Mouse (Mus musculus): Measurements from ENCODE around the gene Sh2b3.
"Not testable (repeated sequence)": the region's sequence is repeated elsewhere in the genome, so short reads cannot be mapped to it uniquely, and the experiment has no call there.

Sh2b3 gene

DNA sequence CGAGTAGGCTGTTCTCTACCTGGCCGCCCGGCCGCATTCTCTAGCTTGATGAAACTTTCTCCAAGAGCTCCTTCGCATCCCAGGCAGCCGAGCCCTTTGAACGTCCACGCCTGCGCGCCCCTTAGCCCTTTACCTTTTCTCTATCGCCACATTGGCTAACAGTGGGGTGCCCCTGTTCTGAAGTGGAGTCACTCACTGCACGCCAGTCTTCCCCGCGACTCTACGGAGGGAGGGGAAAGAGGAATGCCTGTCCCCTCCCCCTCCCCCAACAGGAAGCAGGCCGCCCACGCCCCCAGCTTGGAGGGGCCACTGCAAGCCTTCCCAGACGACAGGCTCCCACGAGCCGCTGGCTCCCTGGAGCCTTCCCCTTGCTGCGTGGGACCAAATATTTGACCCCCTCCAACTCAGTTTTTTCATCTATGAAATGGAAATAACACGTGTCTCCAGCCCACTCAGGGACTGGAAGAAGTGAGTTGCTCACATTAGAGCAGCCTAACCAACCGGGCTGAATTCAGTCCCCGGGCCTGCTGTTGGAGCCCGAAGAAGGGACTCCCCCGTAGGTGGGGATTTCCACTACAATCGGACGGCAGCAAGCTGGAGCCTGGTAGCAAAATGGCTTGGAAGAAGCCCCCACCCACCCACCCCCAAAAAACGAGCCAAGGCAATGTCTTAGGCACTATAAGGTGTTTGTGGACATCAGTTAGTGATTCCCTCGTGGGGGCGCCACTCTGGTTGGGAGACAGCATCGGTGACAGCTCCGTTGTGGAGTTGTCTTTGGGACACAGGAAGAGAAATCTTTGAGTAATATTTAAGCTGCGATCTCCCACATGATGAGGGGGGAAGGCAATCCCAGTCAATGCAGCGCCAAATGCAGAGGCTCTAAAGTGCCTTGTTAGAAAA is at the start of gene Sh2b3:
Sh2b3 (minus strand) TSS at position 206 of the 900 bp plus-strand sequence.
- in situ Hi-C loops (cut with MboI; ENCODE audit: low sequenced_read_pairs): no loop called here

DNA sequence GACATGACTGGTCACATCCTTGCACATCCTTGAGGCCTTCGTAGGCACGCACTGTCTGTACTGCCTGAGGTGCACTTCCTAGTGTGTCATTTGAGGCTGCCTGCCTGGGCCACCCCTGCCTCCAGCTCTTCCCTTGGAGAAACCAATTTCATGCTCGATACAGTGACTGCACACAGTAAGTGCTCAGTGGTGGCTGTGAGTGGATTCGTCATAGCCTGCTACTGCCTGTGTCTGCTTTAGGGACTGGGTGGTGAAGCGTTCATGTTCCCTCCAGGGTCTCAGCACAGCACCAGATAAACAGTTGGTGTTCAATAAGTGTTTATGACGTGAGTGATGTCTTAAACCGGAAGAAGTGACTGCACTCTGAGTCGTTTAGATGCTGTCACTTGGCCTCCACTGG is 45.9 kb upstream of the Sh2b3 start:
- in situ Hi-C loops (cut with MboI; ENCODE audit: low sequenced_read_pairs): no loop called here

DNA sequence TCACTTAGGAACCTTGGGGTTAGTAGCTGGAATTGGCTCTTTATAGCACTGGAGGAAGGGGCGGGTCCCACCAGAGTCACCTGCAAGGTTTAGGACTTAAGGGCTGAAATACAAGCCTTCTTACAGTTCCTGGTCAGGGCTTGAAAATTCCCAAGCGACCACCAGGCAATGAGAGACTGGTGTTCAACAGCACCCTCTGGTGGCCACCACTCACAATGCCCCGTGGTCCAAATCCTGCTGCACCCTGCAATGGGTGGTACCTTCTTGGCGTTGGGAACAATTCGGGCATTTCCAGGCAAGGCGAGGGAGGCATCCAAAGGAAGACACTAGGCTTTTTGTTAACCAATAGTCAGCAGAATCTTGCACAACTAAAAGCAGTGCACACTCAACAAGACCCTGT is 41.8 kb upstream of the Sh2b3 start:
- in situ Hi-C loops (cut with MboI; ENCODE audit: low sequenced_read_pairs): loop anchor here (10.0 kb wide), 1 partner anchor 206 kb away; no protein-coding TSS in a partner anchor

DNA sequence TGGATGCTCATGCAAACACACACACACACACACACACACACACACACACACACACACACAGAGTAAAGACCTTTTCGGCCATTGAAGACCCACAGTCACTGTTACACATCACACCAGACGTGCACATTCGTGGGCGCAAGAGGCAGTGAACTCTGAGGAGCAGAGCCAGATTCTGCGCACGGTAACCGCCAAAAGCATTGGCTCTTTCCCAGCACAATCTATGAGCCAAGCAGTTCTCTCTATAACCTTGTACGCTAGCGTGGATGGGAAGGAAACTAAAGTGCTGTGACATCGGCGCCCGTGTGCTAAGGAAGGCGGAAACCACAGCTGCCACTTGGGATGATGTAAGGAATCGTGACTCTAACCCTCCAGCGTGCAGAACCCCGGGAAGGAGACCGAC is 41.3 kb upstream of the Sh2b3 start:
- in situ Hi-C loops (cut with MboI; ENCODE audit: low sequenced_read_pairs): loop anchor here (10.0 kb wide), 1 partner anchor 206 kb away; no protein-coding TSS in a partner anchor

DNA sequence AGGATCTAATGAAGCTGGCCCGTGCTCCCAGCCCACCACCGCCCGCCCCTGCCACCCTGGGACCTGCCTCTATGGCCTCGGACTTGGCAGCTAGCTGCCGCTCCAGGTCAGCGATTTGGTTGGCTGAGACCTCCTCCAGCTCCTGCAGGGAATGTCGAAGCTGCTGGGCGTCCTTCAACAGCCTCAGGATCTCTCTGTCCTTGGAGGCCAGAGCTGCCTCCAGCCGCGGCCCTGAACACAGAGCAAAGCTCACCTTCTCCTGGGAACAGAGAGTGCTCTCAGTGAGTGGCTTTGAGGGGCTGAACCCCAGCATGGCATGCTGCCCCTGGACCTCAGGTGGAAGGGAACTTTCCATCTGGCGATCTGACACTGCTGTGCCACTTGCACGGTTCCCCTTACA is 39.5 kb upstream of the Sh2b3 start:
- in situ Hi-C loops (cut with MboI; ENCODE audit: low sequenced_read_pairs): loop anchor here (10.0 kb wide), 1 partner anchor 208 kb away; no protein-coding TSS in a partner anchor

DNA sequence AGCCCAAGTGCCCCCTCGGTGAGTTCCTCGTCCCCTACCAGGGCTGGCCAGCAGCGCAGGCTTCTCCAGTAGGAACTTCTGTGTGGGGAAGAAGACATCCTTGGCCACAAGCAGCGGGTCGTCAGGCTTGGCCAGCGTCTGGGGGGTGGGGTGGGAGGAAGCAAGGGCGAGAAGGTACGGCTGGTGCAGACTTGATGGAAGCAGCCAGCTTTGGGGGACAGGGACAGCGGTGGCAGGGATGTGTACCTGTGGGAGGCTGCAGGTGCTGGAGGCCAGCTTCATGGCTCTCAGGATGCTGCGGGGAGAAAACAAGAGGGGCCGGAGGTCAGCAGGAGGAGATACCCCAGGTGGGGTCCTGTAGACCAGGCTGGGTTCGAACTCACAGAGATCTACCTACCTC is 37.6 kb upstream of the Sh2b3 start:
- in situ Hi-C loops (cut with MboI; ENCODE audit: low sequenced_read_pairs): loop anchor here (10.0 kb wide), 1 partner anchor 210 kb away; no protein-coding TSS in a partner anchor

DNA sequence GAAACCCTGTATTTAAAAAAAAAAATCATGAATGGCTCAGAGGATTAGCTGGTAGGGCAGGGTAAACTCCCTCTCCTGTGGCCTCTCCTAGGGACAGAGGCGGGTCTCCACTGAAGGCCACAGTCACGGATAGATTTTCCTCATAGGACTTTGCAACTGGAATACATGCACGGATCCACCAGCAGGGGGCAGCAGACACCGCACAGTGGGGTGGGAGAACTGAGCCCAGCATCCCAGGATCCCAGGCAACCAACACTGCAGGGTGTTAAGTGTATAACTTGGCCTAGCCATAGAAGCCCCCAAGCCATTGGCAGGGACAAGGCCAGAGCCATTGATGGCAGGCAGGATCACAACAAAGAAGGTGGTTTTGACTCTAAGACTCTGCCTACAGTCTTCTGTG is 34.7 kb upstream of the Sh2b3 start:
- in situ Hi-C loops (cut with MboI; ENCODE audit: low sequenced_read_pairs): loop anchor here (10.0 kb wide), 1 partner anchor 213 kb away; no protein-coding TSS in a partner anchor

DNA sequence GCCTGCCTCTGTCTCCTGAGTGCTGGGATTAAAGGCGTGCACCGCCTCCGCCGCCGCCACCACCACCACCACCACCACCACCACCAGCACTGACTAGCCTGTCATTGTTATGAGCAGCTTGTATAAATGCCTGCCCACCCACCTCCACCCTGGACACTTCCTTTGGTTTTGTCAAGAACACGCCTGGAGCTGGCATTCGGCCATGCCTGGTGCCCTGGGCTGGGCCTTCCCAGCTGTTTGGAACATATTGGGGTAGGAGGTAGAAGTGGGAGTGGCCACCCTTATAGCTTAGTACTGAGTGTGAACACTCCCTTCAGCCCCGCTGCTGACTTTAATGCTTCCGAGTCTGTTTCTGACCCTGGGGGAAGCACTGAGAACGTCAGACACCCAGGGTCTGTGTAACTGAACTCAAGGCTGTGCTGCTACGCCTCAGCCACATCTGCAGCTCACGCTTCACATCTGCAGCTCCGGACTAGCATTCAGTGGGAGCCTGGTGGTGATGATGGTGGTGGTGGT is 34.1 kb upstream of the Sh2b3 start:
- in situ Hi-C loops (cut with MboI; ENCODE audit: low sequenced_read_pairs): loop anchor here (10.0 kb wide), 1 partner anchor 213 kb away; no protein-coding TSS in a partner anchor

DNA sequence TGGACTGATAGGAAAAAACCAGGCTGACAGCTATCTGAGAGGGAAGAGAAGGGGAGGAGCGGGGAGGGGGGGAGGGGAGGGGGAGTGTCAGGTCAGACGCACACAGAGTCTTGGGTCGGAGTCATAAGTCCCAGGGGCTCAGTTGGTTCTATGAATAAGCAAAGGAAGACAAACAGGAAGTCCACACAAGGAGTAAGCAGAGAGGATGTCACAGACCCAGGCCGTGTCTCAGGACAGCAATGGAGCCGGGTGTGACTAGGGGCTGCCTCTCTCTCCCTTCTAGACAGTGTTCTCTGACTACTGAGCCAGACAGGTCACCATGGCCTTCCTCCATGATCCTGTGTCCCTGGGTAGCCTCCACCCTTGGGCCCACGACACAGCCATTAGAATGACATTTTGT is 33.4 kb upstream of the Sh2b3 start:
- in situ Hi-C loops (cut with MboI; ENCODE audit: low sequenced_read_pairs): loop anchor here (10.0 kb wide), 1 partner anchor 214 kb away; no protein-coding TSS in a partner anchor

DNA sequence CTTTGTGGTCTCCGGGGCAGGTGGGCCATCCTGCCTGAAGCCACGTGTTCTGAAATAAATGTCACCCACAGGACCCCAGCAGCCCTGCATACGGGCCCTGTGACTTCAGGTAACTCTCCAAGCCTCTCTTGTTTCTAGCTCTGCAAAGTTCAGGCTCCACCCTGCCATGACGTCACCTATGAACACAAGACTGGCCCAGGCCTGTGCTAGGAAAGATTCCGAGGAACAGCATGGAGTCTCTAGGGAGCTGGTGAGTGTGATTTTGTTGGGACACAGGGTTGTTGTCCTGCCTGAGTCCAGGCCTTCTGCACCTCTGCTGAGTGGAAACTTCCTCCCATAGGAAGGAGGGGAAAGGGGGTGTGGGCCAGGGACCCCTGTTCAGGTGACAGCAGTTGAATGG is 30.5 kb upstream of the Sh2b3 start:
- in situ Hi-C loops (cut with MboI; ENCODE audit: low sequenced_read_pairs): no loop called here

DNA sequence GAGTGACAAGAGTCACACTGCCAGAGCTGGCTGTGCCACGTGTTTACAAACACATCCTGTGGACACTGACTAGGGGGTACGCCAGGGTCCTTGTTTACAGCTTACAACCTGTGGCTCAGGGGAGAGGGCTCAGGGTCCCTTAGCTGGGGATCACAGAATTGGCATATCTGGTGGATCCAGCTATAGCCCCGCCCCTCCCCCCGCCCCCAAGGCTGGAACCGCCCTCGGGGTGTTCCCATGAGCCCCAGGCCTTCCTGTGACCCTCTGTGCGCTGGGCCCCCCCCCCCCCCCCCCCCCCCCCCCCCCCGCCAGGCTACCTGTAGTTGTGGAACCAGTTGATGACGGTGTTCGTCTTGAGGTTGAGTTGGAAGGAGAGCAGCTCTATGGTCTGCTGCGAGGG is 26.9 kb upstream of the Sh2b3 start:
- in situ Hi-C loops (cut with MboI; ENCODE audit: low sequenced_read_pairs): no loop called here

DNA sequence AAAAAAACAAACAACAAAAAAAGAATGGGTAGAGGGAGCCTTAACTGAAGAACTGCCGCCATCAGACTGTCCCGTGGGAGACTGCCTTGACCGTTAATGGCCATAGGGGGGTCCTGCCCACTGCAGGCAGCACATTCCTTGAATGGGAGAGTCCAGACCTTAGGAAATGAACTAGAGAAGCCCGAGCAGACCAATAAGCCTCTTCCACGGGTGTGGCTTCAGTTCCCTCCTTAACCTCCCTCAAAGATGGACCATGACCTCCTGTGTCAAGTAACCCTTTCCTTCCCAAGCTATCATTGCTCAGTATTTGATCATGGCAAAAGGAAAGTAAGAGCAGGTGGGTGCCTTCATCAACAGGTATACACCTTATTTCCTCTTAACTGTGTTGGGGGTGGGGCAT is 24.5 kb upstream of the Sh2b3 start:
- in situ Hi-C loops (cut with MboI; ENCODE audit: low sequenced_read_pairs): no loop called here

DNA sequence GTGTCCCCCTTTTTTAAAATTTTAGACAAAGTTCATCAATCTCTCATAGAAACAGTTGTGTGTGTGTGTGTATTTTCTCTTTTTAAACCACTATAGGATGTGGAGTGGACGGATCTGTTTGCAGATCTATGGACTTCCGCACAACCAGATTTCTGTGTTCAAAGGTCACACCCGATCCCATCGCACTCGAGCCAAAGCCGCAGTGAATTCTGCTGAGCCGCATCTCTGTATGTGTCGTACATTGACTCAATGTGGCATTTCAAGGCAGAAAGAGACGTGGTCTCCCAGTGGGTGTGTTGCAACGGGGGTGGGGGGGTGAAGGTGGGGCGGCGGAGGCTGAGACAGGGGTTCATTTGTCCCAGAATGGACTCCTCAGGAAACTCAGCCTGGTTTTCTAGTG is 21.0 kb upstream of the Sh2b3 start:
- in situ Hi-C loops (cut with MboI; ENCODE audit: low sequenced_read_pairs): no loop called here

DNA sequence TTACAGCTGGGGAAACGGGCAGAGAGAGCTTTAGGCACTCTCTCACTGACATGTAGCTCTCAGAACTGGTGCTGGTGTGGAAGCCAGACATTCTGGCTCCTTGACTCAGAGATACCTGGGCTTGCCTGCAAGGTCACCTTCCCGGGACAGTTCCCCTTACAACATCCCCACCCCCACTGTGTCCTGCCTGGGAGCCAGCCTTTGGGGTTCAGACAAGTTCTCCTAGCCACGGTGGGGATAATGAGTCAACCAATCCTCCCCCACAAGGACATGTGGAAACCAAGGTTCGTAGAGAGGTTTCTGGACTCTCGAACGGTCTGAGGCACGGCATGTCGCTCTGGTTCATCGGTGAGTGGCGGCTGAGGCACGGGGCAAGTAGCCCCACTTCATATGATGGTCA is 19.3 kb upstream of the Sh2b3 start:
- in situ Hi-C loops (cut with MboI; ENCODE audit: low sequenced_read_pairs): no loop called here

DNA sequence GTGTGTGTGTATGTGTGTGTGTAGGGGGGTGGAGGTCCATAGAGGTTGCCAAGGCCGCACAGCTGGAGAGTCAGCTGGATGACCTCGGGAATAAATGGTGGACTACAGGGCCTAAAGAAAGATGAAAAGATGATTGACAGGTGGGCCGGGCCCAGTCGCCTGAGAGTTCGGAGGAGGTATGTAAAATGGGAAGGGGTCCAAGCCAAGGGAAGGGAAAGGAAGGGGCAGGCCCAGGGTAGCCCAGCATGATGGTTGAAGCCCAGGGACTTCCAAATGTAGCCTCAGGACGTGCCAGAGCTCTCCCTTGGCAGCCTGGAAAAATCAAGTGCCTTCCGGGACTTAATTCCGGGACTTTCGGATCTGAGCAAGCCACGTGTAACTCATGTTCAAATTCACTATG is 17.3 kb upstream of the Sh2b3 start:
- in situ Hi-C loops (cut with MboI; ENCODE audit: low sequenced_read_pairs): no loop called here

DNA sequence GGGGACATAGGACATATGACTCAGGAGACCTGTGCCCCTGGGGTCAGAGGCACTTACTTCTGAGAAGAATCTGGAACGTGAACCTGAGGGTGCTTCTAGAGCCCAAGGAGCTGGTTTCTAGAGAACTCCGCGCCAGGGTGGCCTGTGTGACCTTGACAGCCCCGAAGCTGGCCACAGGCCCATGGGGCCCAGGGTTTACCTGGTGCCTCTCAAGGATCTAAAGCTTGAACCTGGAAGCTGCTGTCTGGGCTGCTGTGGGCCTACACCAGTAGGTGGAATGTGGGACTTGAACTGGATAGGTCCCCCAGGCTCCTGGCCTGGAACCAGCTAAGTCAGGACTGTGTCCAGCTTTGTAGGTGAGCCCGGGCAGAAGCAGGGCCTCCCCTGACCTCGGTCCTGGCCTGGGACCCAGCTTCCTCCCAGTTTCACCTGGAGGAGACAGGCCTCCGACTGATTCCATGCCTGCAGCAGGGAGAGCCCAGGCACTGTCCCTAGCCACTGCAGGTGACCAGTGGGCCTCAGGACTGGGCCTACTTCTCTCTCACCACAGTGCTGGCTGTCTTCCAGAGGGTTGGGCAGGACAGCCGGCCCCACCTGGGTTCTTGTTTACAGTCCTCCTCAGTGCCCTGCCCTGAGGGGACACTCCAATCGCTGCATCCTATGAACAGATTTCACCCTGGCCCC is 16.1 kb upstream of the Sh2b3 start:
- in situ Hi-C loops (cut with MboI; ENCODE audit: low sequenced_read_pairs): no loop called here

DNA sequence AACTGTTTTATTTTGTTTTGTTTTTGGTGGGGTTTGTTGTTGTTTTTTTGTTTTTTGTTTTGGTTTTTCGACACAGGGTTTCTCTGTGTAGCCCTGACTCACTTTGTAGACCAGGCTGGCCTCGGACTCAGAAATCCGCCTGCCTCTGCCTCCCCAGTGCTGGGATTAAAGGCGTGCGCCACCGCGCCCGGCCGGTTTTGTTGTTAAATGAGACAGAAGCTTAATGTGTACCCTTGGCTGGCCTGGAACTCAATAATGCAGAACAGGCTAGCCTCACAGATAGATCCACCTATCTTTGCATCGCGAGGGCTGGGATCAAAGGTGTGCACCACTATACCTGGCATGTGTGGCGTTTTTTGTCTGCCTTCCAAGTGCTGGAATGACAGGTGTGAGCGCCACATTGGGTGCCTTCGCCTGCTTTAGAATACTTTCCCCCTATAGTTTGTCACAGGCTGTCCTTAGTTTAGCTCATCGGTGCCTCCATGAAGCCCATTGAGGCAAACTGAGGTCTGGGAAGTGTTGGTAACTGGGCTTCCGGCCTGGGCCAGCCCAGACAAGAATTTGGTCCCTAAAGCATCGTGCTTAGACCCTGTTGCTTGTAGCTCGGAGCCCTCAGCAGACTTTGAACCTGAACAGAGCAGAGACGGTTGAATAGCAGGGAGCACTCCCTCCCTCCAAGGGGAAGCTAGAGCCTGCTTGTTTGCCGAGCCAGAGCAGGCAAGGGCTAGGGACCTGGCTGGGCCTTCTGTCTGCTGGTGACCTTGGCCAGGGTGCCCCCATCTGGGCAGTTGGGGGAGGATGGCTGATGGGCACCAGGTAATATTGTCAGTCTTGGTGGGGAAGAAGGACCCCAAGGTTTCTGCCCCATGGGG is 12.3 kb upstream of the Sh2b3 start:
- in situ Hi-C loops (cut with MboI; ENCODE audit: low sequenced_read_pairs): no loop called here

DNA sequence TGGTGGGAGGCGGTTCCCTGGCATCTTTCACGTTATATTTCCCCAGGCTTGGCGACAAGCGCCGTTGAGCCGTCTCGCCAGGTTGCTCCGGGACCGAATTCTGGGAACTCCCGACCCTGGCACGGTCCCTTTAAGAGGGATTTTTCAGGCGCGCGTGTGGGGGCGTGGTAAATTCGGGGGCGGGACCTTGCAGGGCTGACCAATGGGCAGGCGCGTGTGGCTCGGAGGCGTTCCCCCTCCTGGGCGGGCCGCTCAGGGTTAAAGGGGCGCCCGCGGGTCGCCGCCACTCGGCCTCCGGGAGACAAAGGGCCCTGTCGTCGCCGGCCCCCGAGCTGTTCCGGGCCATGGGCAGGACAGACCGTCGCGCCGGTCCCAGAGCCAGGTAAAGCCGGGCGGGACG is 11.3 kb upstream of the Sh2b3 start, which contains the start of gene Pheta1:
Pheta1 (plus strand) TSS at position 242 of the 400 bp plus-strand sequence.
- in situ Hi-C loops (cut with MboI; ENCODE audit: low sequenced_read_pairs): no loop called here

DNA sequence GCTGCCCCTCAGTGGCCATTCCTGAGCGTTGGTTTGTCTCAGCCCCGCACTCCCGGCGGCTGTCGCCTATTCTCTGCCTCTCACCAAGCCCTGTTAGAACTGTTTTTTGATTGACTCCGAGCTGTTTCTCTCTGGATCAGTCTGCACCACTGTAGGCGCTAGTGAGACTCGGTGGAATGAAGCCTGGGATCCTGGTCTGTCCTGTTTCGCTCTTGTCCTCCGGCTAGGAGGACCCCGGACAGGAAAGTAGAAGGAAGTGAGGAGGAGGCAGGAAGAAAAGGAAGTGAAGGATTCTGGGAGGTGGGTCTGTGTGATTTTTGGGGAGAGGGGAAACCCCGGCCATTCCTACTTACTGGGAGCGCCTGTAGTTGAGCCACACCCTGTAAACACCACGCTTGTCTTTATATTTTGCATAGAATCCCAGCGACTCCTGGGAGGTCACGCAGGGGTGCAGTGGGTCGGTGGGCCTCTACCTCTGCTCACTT is 10.6 kb upstream of the Sh2b3 start:
- in situ Hi-C loops (cut with MboI; ENCODE audit: low sequenced_read_pairs): no loop called here

DNA sequence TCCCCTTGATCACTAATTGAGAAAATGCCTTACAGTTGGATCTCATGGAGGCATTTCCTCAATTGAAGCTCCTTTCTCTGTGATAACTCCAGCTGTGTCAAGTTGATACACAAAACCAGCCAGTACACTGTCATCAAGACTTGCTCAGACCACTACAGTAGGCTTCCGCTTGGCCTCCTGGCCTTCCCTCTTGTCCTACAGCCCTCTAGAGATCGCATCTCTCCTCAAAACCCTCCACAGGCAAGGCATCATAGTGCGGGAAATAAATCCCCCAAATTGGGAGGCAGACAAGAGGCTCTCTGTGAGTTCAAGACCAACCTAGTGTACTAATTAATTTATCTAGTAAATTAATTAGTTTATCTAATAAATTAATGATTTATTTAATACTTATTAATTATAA is 9.8 kb upstream of the Sh2b3 start:
- in situ Hi-C loops (cut with MboI; ENCODE audit: low sequenced_read_pairs): not testable (repeated sequence)
